Mouse (Mus musculus) right cerebral cortex, adult 2 months (tissue): ENCODE results near the gene Fam161a.

Experiments
- DNase-seq, 2 experiments: peaks; one replicate each; pipeline ENCODE4 v3.0.0; 2021 to 2022; ENCODE audit warnings: low spot score in 2 of 2

Fam161a gene

DNA sequence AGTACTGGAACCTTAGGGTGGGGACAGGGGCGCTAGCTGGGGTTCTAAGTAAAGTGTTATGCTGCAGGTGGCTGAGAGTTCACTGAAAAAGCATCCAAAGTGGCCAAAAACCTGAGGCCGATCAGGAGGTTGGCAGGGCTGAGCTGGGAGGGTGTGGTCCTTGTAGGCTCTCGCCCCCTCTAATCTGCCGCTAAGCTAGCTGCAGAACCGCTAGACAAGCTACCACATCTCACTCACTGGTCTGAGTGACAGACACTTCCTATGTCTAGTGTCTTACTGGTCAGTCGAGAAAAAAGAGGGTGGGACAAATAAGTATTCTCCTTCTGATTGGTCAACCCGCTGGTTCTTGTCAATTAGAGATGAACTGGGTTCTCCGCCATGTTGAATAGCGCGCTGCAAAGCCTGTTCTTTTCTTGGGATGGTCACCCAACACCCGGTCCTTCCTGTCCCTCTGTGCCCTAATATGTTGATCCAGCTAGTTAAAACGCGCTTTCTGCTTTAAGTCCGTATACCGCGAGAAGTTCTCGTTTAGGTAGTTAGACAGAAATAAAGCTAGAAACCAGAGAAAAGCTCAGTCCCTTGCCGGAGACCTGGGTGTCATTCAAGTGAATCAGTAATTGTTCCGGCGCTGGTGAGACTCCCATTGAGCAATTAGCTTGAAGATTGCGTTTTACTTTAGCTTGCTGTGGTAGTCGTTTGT is at the start of gene Fam161a:
Gene Fam161a (plus strand): TSS at position 51 of the 700 bp plus-strand sequence.
- peak; percentile 80 to 88 for DNase-seq

DNA sequence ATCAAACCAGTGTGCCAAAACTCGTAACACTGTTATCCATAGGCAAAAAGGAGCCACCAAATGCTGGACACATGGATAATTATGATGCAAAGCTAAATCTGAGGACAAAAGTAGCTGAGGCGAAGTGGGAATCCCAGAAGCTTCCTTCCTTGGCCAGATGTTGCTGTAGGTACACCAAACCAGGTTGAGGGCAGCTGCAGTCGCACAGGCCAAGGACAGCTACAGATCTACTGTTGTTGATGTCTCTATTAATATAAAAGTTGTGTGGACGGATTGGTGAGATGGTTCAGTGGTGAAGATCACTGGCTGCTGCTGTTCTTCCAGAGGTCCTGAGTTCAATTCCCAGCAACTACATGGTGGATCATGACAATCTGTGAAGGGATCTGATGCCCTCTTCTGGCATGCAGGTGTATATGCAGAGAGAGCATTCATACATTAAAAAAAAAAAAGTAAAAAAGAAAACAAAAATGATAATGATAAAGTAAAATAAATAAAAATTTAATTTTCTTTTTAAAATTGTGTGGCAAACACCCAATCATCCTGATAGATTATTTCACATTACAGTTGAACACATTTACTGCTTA is 49.4 kb upstream of the Fam161a start:
- DNase-seq: no peak

DNA sequence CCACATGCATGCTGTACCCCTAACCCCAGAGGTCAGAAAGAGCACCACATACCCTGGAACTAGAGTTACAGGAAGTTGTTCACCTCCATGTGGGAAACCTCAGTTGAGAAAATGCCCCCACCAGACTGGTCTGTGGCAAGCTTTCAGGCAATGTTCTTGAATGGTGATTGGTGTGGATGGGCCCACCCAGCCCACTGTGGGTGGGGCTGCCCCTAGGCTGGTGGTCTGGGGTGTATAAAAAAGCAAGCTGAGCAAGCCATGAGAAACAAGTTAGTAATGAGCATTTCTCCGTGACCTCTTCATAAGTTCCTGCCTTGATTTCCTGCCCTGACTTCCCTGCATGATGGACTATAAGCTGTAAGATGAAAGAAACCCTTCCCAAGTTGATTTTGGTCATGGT is 45.2 kb upstream of the Fam161a start:
- no peak for DNase-seq

GRCm38 (mm10) chr11:22964401-22964800 is 42.9 kb upstream of the Fam161a start:
- DNase-seq: no peak

- no peak for DNase-seq
These were observed 41.8 kb upstream of the Fam161a start for GRCm38 (mm10) chr11:22965503-22965902.

DNA sequence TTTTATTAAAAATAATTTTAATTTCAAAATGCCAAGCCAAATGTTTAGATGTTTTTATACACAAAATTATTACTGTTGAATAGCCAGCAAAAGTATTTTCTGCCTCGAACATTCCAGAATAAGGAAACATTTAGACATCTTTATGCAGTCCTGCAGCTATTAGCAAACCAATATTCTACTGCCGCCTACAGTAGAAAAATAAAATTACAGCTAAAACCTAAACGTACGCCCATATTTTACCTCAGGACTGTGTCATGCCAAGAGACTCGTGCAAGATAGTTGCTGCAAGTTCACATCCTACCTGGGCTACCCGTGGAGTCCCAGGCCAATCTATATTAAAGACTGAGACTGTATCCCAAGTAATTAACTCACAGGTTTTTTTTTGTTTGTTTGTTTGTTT is 37.8 kb upstream of the Fam161a start:
- DNase-seq: no peak

GRCm38 (mm10) chr11:22970546-22970945 is 36.8 kb upstream of the Fam161a start:
- DNase-seq: no peak

- peak; percentile 71 to 74 for DNase-seq
These were observed 35.3 kb upstream of the Fam161a start, which contains the start of gene Zrsr1 for GRCm38 (mm10) chr11:22971835-22972709. Zrsr1 (plus strand) TSS chr11:22972005.

- DNase-seq: peak; percentile 88 to 89
These were observed 34.4 kb upstream of the Fam161a start for GRCm38 (mm10) chr11:22972746-22973526.

- DNase-seq: peak; percentile 42 to 48
These were observed 33.7 kb upstream of the Fam161a start for GRCm38 (mm10) chr11:22973599-22973998.

GRCm38 (mm10) chr11:22978215-22978614 is 29.1 kb upstream of the Fam161a start:
- no peak for DNase-seq

DNA sequence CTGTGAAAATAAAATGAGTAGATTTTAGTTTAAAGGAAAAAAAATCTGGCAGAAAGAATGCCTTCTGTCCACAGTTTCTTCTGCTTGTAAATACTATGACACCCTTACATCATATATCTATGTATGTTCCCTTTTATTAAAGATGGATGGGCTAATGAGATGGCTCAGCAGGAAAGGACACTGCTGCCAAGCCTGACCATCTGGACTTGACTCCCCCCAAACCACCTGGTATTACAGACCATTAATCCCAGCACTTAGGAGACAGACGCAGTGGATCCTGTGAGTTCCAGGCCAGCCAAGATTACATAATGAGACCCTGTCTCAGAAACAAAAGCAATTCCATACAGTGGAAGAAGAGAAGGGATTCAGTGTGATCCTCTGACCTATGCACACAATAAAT is 28.6 kb upstream of the Fam161a start:
- no peak for DNase-seq

DNA sequence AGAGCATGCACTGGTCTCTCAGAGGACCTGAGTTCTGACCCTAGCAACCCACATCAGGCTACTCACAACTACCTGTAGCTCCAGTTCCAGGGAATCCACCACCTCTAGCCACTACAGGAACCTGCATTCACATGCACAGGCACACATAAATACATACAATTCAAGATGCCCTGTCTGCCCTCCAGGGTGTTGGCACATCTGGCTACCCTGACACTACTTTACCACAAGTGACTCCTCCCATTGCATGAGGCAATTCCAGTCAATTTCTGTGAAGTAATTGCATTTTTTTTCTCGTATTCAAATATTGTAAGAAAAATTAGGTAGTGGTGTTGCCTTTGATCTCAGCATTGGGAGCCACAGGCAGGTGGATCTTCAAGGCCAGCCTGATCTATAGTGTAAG is 28.1 kb upstream of the Fam161a start:
- DNase-seq: no peak

DNA sequence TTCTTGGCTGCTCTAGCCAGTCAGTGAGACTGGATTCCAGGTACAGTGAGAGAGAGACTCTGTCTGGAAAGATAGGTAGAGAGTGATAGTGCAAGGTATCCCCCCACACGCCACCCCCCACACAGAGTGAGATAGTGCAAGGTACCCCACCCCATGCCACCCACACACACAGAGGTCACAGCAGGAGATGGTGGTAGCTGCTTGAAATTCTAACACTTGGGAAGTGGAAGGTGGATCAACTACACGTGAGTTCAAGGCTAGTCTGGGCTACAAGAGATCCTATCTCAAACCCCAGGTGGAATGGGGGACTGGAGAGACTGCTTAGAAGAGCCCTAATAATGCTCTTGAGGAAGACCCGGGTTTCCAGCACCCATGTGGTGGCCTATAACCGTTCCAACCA is 26.3 kb upstream of the Fam161a start:
- no peak for DNase-seq

DNA sequence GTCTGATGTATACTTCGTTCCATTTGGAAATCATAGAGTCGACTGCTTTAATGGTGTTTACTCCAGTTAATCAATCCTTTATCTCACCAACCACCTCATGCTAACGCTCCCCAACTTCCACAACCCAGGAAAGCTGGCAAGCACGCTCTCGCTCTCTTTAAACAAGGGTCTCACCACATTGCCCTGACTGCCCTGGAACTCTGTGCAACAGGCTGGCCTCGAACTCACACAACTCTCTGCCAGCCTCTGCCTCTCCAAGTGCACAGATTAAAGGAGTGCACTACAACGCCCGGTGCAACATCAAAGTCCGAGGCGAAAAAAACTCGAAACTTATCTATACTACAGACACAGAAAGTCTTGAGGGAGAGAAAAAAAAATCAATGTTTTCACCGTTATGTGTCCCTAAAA is 25.8 kb upstream of the Fam161a start:
- DNase-seq: no peak

DNA sequence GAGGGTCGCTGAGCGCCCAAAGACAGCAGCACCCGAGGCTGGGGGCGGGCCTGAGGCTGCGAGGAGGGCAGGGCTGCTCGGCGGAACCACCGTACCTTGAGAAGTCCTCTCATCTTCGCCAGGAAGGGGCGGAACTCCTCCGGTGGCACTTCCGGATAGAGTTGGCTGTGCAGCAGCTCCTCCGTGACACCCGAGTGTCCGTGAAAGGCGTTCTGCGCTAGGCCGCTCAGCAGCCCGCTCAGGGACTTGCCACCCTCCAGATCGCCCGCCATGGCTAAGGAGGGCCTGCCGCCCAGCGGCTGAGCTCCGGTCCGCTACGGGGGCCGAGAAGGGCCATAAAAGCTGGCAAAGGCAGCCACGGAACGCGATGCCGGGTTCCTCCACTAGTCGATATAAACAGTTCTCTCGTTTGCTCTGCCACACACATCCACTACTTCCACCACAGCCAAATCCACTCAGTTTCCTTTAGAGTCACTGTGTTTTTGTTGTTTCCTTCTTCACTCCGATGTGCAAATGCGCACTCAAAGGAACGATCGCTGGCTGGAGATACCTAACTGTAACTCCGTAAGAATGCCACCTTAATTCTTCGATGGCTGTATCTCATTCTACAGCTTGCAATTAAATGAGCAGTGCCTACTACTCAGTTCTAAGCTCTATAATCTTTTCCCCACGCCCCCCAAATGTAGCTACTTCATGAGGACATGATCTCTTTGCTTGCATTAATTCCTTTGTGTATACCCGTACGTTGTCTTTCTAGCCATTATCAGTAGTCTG is 25.2 kb upstream of the Fam161a start, which contains the start of the genes Gm28048 and Commd1:
Gene Gm28048 (minus strand): TSS at position 107 of the 774 bp plus-strand sequence.
Gene Commd1 (minus strand): TSS at position 399 of the 774 bp plus-strand sequence.
- DNase-seq: peak; percentile 96 to 98

- no peak for DNase-seq
These were observed 24.5 kb upstream of the Fam161a start for GRCm38 (mm10) chr11:22982846-22983245.

DNA sequence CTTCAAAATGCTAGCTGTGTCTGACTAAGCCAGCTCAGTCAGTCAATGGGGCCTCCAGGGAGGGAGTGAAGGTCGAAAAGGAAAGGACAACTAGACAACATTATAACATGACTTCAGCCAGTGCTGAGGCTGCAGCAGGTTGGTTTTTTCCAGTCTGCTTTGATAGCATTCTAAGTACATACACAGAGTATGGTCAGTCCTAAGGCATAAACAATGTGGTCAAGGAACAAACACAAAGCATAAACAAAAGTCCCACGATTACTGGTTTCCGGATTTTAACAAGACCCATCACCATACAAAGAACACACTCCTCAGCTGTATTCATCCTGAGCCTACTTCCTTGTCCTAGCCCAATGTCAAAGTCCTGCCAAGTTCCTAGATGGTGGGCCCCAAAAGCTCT is 21.8 kb upstream of the Fam161a start:
- DNase-seq: no peak

- DNase-seq: peak in 1 of 2 experiments; percentile 53
These were observed 20.0 kb upstream of the Fam161a start for GRCm38 (mm10) chr11:22987357-22987756.

- no peak for DNase-seq
These were observed 17.5 kb upstream of the Fam161a start for GRCm38 (mm10) chr11:22989786-22990185.
